Mouse (Mus musculus) forebrain, embryonic 14.5 days (tissue): ENCODE data around the gene Fam13a. TPM values are rescaled to one million over a fixed set of nuclear protein-coding genes. Genes with fewer than 3 reads are reported as not detected.

Experiments used
- ATAC-seq: fragments of 200-750 bp; cut with Nextera tagmentation; 2 replicates; pipeline ENCODE4 v1.8.0; 2017; ENCODE audit warnings: mild to moderate bottlenecking, moderate library complexity
- DNase-seq: peaks from one replicate; pipeline ENCODE4 v3.0.0-alpha.2; 2015; ENCODE audit warnings: low spot score
- H3K27ac ChIP-seq: fragments of 300-500 bp; sonication (generic); 2 replicates; pipeline ENCODE4 v1.5.1; 2014; ENCODE audit warnings: low read depth, mild to moderate bottlenecking, control low read depth, low read length, moderate library complexity
- H3K27me3 ChIP-seq: fragments of 300-500 bp; sonication (generic); replicated peaks from 2 replicates; pipeline ENCODE4 v1.6.1; 2014; ENCODE audit warnings: low read length, control low read depth, mixed read lengths; ENCODE audit not compliant: control insufficient read depth, insufficient read depth
- H3K36me3 ChIP-seq: fragments of 300-500 bp; sonication (generic); 2 replicates; pipeline ENCODE4 v1.6.1; 2014; ENCODE audit warnings: low read length, control low read depth; ENCODE audit not compliant: control insufficient read depth, insufficient read depth
- H3K4me1 ChIP-seq: fragments of 300-500 bp; sonication (generic); 2 replicates; pipeline ENCODE4 v1.6.1; 2014; ENCODE audit warnings: antibody characterized with exemption, low read length, control low read depth; ENCODE audit not compliant: control insufficient read depth, insufficient read depth
- H3K4me2 ChIP-seq: fragments of 300-500 bp; sonication (generic); 2 replicates; pipeline ENCODE4 v1.6.1; 2014; ENCODE audit warnings: mild to moderate bottlenecking, control low read depth, low read length
- H3K4me3 ChIP-seq: fragments of 300-500 bp; sonication (generic); 2 replicates; pipeline ENCODE4 v1.5.1; 2014; ENCODE audit warnings: low read depth, low read length, control low read depth
- H3K9ac ChIP-seq: fragments of 300-500 bp; sonication (generic); 2 replicates; pipeline ENCODE4 v1.6.1; 2014; ENCODE audit warnings: mild to moderate bottlenecking, low read length, control low read depth, moderate library complexity
- H3K9me3 ChIP-seq: fragments of 300-500 bp; sonication (generic); replicated peaks from 2 replicates; pipeline ENCODE4 v1.6.1; 2016; ENCODE audit warnings: low read length, control low read depth, mixed read lengths; ENCODE audit not compliant: control insufficient read depth
- WGBS: fragments of 180-500 bp; shearing (Covaris S2); extraction: QIAGEN DNeasy Blood & Tissue Kit; methylation state at CpG from one replicate; pipeline ENCODE4 v1.1.7; 2014; 5-methylcytosine and 5-hydroxymethylcytosine counted together
- polyA plus RNA-seq: library from polyadenylated mRNA; unstranded; fragments of >200 nt; fragmentation: Nextera tagmentation; extraction: Ambion mirVana; gene quantifications from 2 replicates; pipeline ENCODE4 v1.2.1, GENCODE M21; 2014

Fam13a gene
- polyA plus RNA-seq: 6.5 and 8.8 TPM in 2 replicates

DNA sequence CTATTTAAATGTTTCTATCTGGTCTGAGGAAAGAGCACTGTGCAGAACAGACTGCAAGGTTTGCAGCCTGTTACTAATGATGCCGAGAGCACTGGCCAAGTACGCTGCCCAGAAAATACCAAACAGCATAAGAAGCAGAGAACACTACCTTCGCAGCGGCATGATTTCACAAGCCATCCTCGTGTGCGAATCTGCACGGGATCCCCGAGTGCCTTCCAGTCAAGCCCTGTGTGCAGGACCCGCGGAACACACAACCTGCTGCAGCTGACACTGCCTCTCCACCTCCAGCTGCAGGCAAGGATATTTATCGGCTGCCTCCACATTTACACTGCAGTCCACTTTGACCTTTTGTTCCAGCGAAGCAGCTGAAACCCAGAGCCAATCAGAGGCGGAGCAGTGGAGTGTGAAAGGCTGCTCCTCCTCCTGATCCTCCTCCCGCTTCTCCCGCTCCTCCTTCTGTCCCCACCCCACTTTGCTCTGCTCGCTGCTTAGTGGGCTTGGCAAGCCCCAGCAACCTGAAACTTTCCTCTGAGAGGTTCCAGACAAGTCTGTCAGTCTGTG lies at the start of gene Fam13a:
Fam13a (minus strand) TSS at position 386 of the 561 bp plus-strand sequence.
- peaks cover 3% of the 10 kb centered on the region; the same call in 1 of the 2 replicates for H3K4me1 ChIP-seq
- peak within 1 kb of the TSS; percentile 47 for H3K4me3 ChIP-seq
- H3K36me3 ChIP-seq: no peaks in the 10 kb centered on the region
- DNase-seq (peak; percentile 91), ATAC-seq (peak; percentile 99)
- WGBS: under 1% methylated on average over 16 of the region's 16 CpGs
- H3K9me3 ChIP-seq: no peaks in the 10 kb centered on the region
- peak within 1 kb of the TSS; percentile 58 for H3K4me2 ChIP-seq
- H3K27ac ChIP-seq: 0 out of 2 replicates have a peak within 1 kb of the TSS, but pooled peaks have one; percentile 16
- H3K9ac ChIP-seq: peak within 1 kb of the TSS; percentile 68
- no peaks in the 10 kb centered on the region for H3K27me3 ChIP-seq

- Histone ChIP-seq H3K27me3 (no peaks in the 10 kb centered on the region), H3K27ac (no peak overlapping the region), H3K9me3 (no peaks in the 10 kb centered on the region), H3K4me3 (no peak overlapping the region), H3K4me1 (no peaks in the 10 kb centered on the region), H3K36me3 (no peaks in the 10 kb centered on the region), H3K9ac (no peak overlapping the region), H3K4me2 (no peak overlapping the region)
- ATAC-seq (no peak), DNase-seq (no peak)
- 84% methylated on average over 5 of the region's 5 CpGs for WGBS
Observed at GRCm38 (mm10) chr6:59072096-59073060, 48.0 kb upstream of the Fam13a start.

DNA sequence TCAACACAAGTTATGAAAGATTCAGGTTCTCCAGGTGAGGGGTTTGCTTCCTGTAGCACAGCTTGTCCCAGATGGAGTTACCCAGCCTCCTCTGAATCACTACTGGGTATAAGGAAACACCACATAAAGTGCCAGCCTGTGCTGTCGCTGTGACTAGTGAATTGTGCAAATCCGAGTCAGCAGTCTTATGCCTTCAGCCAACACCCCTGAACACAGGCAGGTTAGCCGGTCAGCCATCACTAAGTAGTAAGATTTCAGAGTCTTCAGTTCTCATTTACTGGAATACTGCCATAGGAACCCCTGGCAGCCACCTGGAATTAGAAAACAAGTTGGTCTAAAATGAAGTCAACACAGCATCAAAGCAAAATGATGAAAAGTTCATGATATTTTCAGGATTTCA lies 47.3 kb upstream of the Fam13a start:
- no peak for ATAC-seq
- H3K27ac ChIP-seq: no peak overlapping the region
- H3K4me3 ChIP-seq: no peak overlapping the region
- no peaks in the 10 kb centered on the region for H3K36me3 ChIP-seq
- no peak overlapping the region for H3K4me2 ChIP-seq
- WGBS: 85% methylated on average over 3 of the region's 3 CpGs
- H3K27me3 ChIP-seq: no peaks in the 10 kb centered on the region
- DNase-seq: no peak
- no peak overlapping the region for H3K9ac ChIP-seq
- H3K4me1 ChIP-seq: no peaks in the 10 kb centered on the region
- no peaks in the 10 kb centered on the region for H3K9me3 ChIP-seq

DNA sequence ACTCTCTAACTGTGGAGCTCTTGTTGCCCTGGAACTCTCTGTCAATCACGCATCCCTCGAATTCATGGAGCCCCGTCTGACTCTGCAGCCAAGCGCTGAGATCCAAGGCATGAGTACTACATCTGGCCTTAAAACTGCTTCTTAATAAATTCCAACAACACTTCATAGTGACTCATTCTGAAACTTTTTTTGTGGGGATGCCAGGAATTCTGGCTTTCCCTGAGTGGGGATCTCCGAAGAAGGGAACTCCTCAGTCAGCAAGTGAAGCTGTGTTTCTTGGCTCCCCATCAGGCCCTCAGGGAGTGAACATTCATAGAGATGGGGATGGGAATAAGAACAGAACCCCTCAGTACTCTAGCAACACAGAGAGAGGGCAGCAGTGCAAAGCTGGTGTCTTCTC lies 43.8 kb upstream of the Fam13a start:
- H3K27ac ChIP-seq: no peak overlapping the region
- no peaks in the 10 kb centered on the region for H3K4me1 ChIP-seq
- no peak for DNase-seq
- no peaks in the 10 kb centered on the region for H3K36me3 ChIP-seq
- H3K4me2 ChIP-seq: no peak overlapping the region
- ATAC-seq: no peak
- no peak overlapping the region for H3K9ac ChIP-seq
- H3K9me3 ChIP-seq: no peaks in the 10 kb centered on the region
- WGBS: 94% methylated on average over 5 of the region's 5 CpGs
- H3K27me3 ChIP-seq: no peaks in the 10 kb centered on the region
- no peak overlapping the region for H3K4me3 ChIP-seq

- Histone ChIP-seq H3K27me3 (no peaks in the 10 kb centered on the region), H3K4me2 (no peak overlapping the region), H3K9me3 (no peaks in the 10 kb centered on the region), H3K27ac (no peak overlapping the region), H3K36me3 (no peaks in the 10 kb centered on the region), H3K4me1 (no peaks in the 10 kb centered on the region), H3K4me3 (no peak overlapping the region), H3K9ac (no peak overlapping the region)
- ATAC-seq (no peak), DNase-seq (no peak)
- WGBS: 82% methylated on average over 4 of the region's 4 CpGs
Observed at GRCm38 (mm10) chr6:59064440-59064839, 40.1 kb upstream of the Fam13a start.

DNA sequence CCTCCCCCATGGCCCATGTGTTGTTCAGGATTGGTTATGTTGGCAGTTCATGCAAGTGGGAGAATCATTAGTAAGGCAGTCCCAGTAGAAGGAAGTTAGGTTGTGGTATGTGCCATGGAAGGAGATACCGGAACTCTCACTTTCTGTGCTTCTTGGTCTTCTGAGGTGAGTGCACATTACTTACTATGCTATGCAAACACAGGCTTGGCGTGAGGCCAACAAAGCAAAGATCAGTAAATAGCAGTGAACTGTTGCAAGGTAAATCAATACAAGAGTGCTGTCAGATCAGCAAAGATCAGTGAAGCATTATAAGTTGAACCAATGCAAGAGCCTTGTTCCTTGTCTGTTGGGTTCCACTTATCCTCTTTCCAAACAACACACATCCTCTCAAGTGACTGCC lies 28.9 kb upstream of the Fam13a start:
- WGBS: 82% methylated on average over 2 of the region's 2 CpGs

DNA sequence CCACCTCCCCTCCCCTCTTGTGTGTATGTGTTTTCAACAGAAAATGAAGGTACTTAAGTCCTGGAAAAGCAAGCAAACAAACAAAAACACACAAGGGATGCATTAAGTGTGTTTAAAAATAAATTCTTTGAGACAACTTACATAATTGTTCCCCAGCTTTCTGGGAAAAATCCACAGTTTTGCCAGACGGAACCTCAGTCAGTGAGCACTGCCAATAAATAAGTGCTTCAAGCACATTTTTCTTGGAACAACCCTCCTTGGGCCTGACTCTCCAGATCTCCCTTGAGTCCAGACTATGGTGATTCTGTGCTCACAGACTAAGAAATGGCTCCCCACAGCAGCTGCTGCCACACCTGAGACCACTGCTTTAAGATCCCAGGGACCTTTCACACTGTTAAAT lies 15.4 kb upstream of the Fam13a start:
- ATAC-seq: no peak
- no peak overlapping the region for H3K27ac ChIP-seq
- H3K4me2 ChIP-seq: no peak overlapping the region
- no peak overlapping the region for H3K4me3 ChIP-seq
- H3K9ac ChIP-seq: no peak overlapping the region
- no peaks in the 10 kb centered on the region for H3K9me3 ChIP-seq
- H3K4me1 ChIP-seq: no peaks in the 10 kb centered on the region
- DNase-seq: no peak
- 76% methylated on average over 1 of the region's 1 CpGs for WGBS
- no peaks in the 10 kb centered on the region for H3K36me3 ChIP-seq
- no peaks in the 10 kb centered on the region for H3K27me3 ChIP-seq

More for the DNA sequence above, 28.9 kb upstream of the Fam13a start:
- H3K27me3 ChIP-seq: no peaks in the 10 kb centered on the region
- H3K36me3 ChIP-seq: no peaks in the 10 kb centered on the region
- no peak for DNase-seq
- no peak overlapping the region for H3K4me2 ChIP-seq
- ATAC-seq: no peak
- no peak overlapping the region for H3K9ac ChIP-seq
- no peak overlapping the region for H3K27ac ChIP-seq
- H3K4me1 ChIP-seq: no peaks in the 10 kb centered on the region
- H3K4me3 ChIP-seq: no peak overlapping the region
- H3K9me3 ChIP-seq: no peaks in the 10 kb centered on the region

DNA sequence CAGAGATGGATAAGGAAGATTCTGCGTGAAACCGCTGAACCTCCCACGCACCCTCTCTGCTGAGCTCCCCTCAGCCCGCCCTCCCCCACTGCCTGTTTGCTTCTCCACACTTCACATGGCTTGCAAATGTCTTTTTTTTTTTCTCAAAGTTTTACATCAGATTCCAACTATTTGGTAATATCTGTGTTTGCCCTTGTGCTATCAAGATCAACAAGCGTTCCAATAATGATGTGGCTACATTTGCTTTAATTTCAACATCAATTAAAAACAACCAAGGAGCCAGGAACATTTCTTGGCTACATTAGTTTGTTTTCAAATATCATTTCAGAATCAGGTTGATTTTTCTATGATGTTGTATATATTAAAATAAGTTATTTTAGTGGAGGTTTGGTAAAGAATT lies 8.4 kb upstream of the Fam13a start:
- H3K4me1 ChIP-seq: no peaks in the 10 kb centered on the region
- H3K9ac ChIP-seq: no peak overlapping the region
- H3K4me3 ChIP-seq: no peak overlapping the region
- no peaks in the 10 kb centered on the region for H3K36me3 ChIP-seq
- H3K4me2 ChIP-seq: no peak overlapping the region
- DNase-seq (no peak), ATAC-seq (no peak)
- H3K27ac ChIP-seq: no peak overlapping the region
- no peaks in the 10 kb centered on the region for H3K9me3 ChIP-seq
- H3K27me3 ChIP-seq: no peaks in the 10 kb centered on the region
- WGBS: 95% methylated on average over 5 of the region's 5 CpGs

DNA sequence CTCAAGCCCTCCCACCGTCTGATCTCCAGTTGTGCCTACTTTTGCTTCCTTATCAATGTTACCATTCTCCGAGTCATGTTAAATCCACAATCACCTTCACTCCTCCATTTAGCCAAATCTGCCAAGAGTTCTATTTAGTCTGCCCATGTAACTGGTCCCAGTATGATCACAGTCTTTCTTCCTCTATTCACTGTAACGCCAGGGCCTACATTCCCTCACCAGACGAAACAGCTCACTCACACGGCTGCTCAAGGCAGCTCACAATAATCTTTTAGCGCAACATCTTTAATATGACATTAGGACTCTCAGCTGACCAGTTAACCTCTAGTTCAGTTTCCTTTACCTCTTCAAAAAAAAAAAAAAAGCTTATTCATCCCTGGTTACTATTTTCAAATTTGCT lies 7.2 kb upstream of the Fam13a start:
- no peaks in the 10 kb centered on the region for H3K4me1 ChIP-seq
- H3K27ac ChIP-seq: no peak overlapping the region
- H3K36me3 ChIP-seq: no peaks in the 10 kb centered on the region
- no peak overlapping the region for H3K4me2 ChIP-seq
- 88% methylated on average over 6 of the region's 6 CpGs for WGBS
- no peak for DNase-seq
- no peaks in the 10 kb centered on the region for H3K9me3 ChIP-seq
- no peak overlapping the region for H3K9ac ChIP-seq
- no peaks in the 10 kb centered on the region for H3K27me3 ChIP-seq
- no peak for ATAC-seq
- no peak overlapping the region for H3K4me3 ChIP-seq
